Mouse (Mus musculus): Measurements from ENCODE around the gene Agpat3. TPM values are rescaled to one million over a fixed set of nuclear protein-coding genes. Genes with fewer than 3 reads are reported as not detected.
A peak's percentile ranks its signal among the peaks of the same experiment; 100 is the strongest.

The Agpat3 gene
- polyA plus RNA-seq, 2 experiments = 83.0 to 111 TPM

- peaks cover 7% of the 10 kb centered on the region; the same call in 1 of the 2 replicates for H3K36me3 ChIP-seq (ENCODE audit: control insufficient read depth, insufficient read depth, low read length)
- peak; percentile 35 for DNase-seq (ENCODE audit: low spot score)
- TF ChIP-seq POLR2A (IDR thresholded peaks at IDR 0.05; ENCODE audit: borderline replicate concordance, extremely low read depth, insufficient read depth, insufficient read length) = no peak
- H3K4me3 ChIP-seq (replicated peaks; ENCODE audit: low read length) = no peak overlapping the region
- no peaks in the 10 kb centered on the region for H3K27me3 ChIP-seq (ENCODE audit: control insufficient read depth, insufficient read depth, low read length)
- H3K4me1 ChIP-seq (ENCODE audit: control insufficient read depth, insufficient read depth, low read length) = no peaks in the 10 kb centered on the region
- H3K9ac ChIP-seq (ENCODE audit: low read depth, low read length, severe bottlenecking) = no peak overlapping the region
- WGBS = 63% methylated on average over 5 of the region's 5 CpGs
- H3K4me2 ChIP-seq (replicated peaks; ENCODE audit: low read depth, low read length, severe bottlenecking) = no peak overlapping the region
- H3K9me3 ChIP-seq (ENCODE audit: control insufficient read depth, low read length) = no peaks in the 10 kb centered on the region
- no peak for ATAC-seq (ENCODE audit: low FRiP score, low read depth)
- no peak overlapping the region for H3K27ac ChIP-seq (replicated peaks; ENCODE audit: low read depth, low read length)
Measured at GRCm38 (mm10) chr10:78338180-78338579, 14.1 kb downstream of the Agpat3 start.

GRCm38 (mm10) chr10:78334923-78335561 is 17.2 kb downstream of the Agpat3 start:
- H3K9ac ChIP-seq (ENCODE audit: low read depth, low read length, severe bottlenecking) = no peak overlapping the region
- no peak for TF ChIP-seq POLR2A (IDR thresholded peaks at IDR 0.05; ENCODE audit: borderline replicate concordance, extremely low read depth, insufficient read depth, insufficient read length)
- DNase-seq (ENCODE audit: low spot score) (no peak), ATAC-seq (ENCODE audit: low FRiP score, low read depth) (no peak)
- H3K27ac ChIP-seq (replicated peaks; ENCODE audit: low read depth, low read length) = no peak overlapping the region
- no peaks in the 10 kb centered on the region for H3K9me3 ChIP-seq (ENCODE audit: control insufficient read depth, low read length)
- H3K36me3 ChIP-seq (ENCODE audit: control insufficient read depth, insufficient read depth, low read length) = peaks cover 7% of the 10 kb centered on the region; the same call in 1 of the 2 replicates
- H3K4me1 ChIP-seq (ENCODE audit: control insufficient read depth, insufficient read depth, low read length) = no peaks in the 10 kb centered on the region
- no peak overlapping the region for H3K4me3 ChIP-seq (replicated peaks; ENCODE audit: low read length)
- no peak overlapping the region for H3K4me2 ChIP-seq (replicated peaks; ENCODE audit: low read depth, low read length, severe bottlenecking)
- H3K27me3 ChIP-seq (ENCODE audit: control insufficient read depth, insufficient read depth, low read length) = no peaks in the 10 kb centered on the region
- WGBS = 79% methylated on average over 6 of the region's 6 CpGs

GRCm38 (mm10) chr10:78331577-78331976 is 20.7 kb downstream of the Agpat3 start:
- WGBS = 91% methylated on average over 5 of the region's 5 CpGs
- H3K36me3 ChIP-seq (ENCODE audit: control insufficient read depth, insufficient read depth, low read length) = peaks cover 15% of the 10 kb centered on the region
- no peak overlapping the region for H3K27ac ChIP-seq (replicated peaks; ENCODE audit: low read depth, low read length)
- H3K4me2 ChIP-seq (replicated peaks; ENCODE audit: low read depth, low read length, severe bottlenecking) = no peak overlapping the region
- H3K9ac ChIP-seq (ENCODE audit: low read depth, low read length, severe bottlenecking) = no peak overlapping the region
- no peaks in the 10 kb centered on the region for H3K9me3 ChIP-seq (ENCODE audit: control insufficient read depth, low read length)
- H3K27me3 ChIP-seq (ENCODE audit: control insufficient read depth, insufficient read depth, low read length) = no peaks in the 10 kb centered on the region
- no peak for TF ChIP-seq POLR2A (IDR thresholded peaks at IDR 0.05; ENCODE audit: borderline replicate concordance, extremely low read depth, insufficient read depth, insufficient read length)
- no peak overlapping the region for H3K4me3 ChIP-seq (replicated peaks; ENCODE audit: low read length)
- no peaks in the 10 kb centered on the region for H3K4me1 ChIP-seq (ENCODE audit: control insufficient read depth, insufficient read depth, low read length)
- DNase-seq (ENCODE audit: low spot score) (no peak), ATAC-seq (ENCODE audit: low FRiP score, low read depth) (no peak)

- no peaks in the 10 kb centered on the region for H3K9me3 ChIP-seq (ENCODE audit: control insufficient read depth, low read length)
- no peak overlapping the region for H3K9ac ChIP-seq (ENCODE audit: low read depth, low read length, severe bottlenecking)
- H3K4me3 ChIP-seq (replicated peaks; ENCODE audit: low read length) = no peak overlapping the region
- WGBS = 63% methylated on average over 5 of the region's 5 CpGs
- TF ChIP-seq POLR2A (IDR thresholded peaks at IDR 0.05; ENCODE audit: borderline replicate concordance, extremely low read depth, insufficient read depth, insufficient read length) = no peak
- ATAC-seq (ENCODE audit: low FRiP score, low read depth) = no peak
- no peaks in the 10 kb centered on the region for H3K27me3 ChIP-seq (ENCODE audit: control insufficient read depth, insufficient read depth, low read length)
- no peak for DNase-seq (ENCODE audit: low spot score)
- H3K36me3 ChIP-seq (ENCODE audit: control insufficient read depth, insufficient read depth, low read length) = peaks cover 24% of the 10 kb centered on the region
- no peaks in the 10 kb centered on the region for H3K4me1 ChIP-seq (ENCODE audit: control insufficient read depth, insufficient read depth, low read length)
- no peak overlapping the region for H3K4me2 ChIP-seq (replicated peaks; ENCODE audit: low read depth, low read length, severe bottlenecking)
- H3K27ac ChIP-seq (replicated peaks; ENCODE audit: low read depth, low read length) = no peak overlapping the region
Measured at GRCm38 (mm10) chr10:78329305-78329704, 23.0 kb downstream of the Agpat3 start.

- 98% methylated on average over 2 of the region's 2 CpGs for WGBS
Measured at GRCm38 (mm10) chr10:78328011-78328575, 24.2 kb downstream of the Agpat3 start.

More at GRCm38 (mm10) chr10:78328011-78328575, 24.2 kb downstream of the Agpat3 start:
- ATAC-seq (ENCODE audit: low FRiP score, low read depth) (no peak), DNase-seq (ENCODE audit: low spot score) (no peak)
- Histone ChIP-seq H3K27me3 (ENCODE audit: control insufficient read depth, insufficient read depth, low read length) (no peaks in the 10 kb centered on the region), H3K9ac (ENCODE audit: low read depth, low read length, severe bottlenecking) (no peak overlapping the region), H3K4me1 (ENCODE audit: control insufficient read depth, insufficient read depth, low read length) (no peaks in the 10 kb centered on the region), H3K27ac (replicated peaks; ENCODE audit: low read depth, low read length) (no peak overlapping the region), H3K36me3 (ENCODE audit: control insufficient read depth, insufficient read depth, low read length) (peaks cover 28% of the 10 kb centered on the region), H3K9me3 (ENCODE audit: control insufficient read depth, low read length) (no peaks in the 10 kb centered on the region), H3K4me2 (replicated peaks; ENCODE audit: low read depth, low read length, severe bottlenecking) (no peak overlapping the region), H3K4me3 (replicated peaks; ENCODE audit: low read length) (no peak overlapping the region)
- no peak for TF ChIP-seq POLR2A (IDR thresholded peaks at IDR 0.05; ENCODE audit: borderline replicate concordance, extremely low read depth, insufficient read depth, insufficient read length)

All from limb, embryonic 14.5 days (tissue).